Mouse (Mus musculus) hindbrain, embryonic 12.5 days (tissue): ENCODE measurements around the gene Ube2v1. TPM values are rescaled to one million over a fixed set of nuclear protein-coding genes. Genes with fewer than 3 reads are reported as not detected.

Source experiments
- ATAC-seq: fragments of 200-750 bp; cut with Nextera tagmentation; 2 replicates; pipeline ENCODE4 v1.8.0; 2017; ENCODE audit warnings: moderate TSS enrichment; ENCODE audit not compliant: low FRiP score
- H3K27ac ChIP-seq: fragments of 300-500 bp; sonication (generic); 2 replicates; pipeline ENCODE4 v1.5.1; 2016; ENCODE audit warnings: mild to moderate bottlenecking
- H3K27me3 ChIP-seq: fragments of 300-500 bp; sonication (generic); 2 replicates; pipeline ENCODE4 v1.6.1; 2016; ENCODE audit warnings: mild to moderate bottlenecking
- H3K36me3 ChIP-seq: fragments of 300-500 bp; sonication (generic); 2 replicates; pipeline ENCODE4 v1.6.1; 2016; ENCODE audit warnings: mild to moderate bottlenecking
- H3K4me1 ChIP-seq: fragments of 300-500 bp; sonication (generic); 2 replicates; pipeline ENCODE4 v1.6.1; 2016
- H3K4me2 ChIP-seq: fragments of 300-500 bp; sonication (generic); replicated peaks from 2 replicates; pipeline ENCODE4 v1.6.1; 2016; ENCODE audit warnings: mild to moderate bottlenecking
- H3K4me3 ChIP-seq: fragments of 300-500 bp; sonication (generic); 2 replicates; pipeline ENCODE4 v1.5.1; 2016; ENCODE audit warnings: mild to moderate bottlenecking
- H3K9ac ChIP-seq: fragments of 300-500 bp; sonication (generic); 2 replicates; pipeline ENCODE4 v1.6.1; 2016; ENCODE audit warnings: mild to moderate bottlenecking, moderate library complexity
- H3K9me3 ChIP-seq: fragments of 300-500 bp; sonication (generic); replicated peaks from 2 replicates; pipeline ENCODE4 v1.6.1; 2016; ENCODE audit warnings: mild to moderate bottlenecking
- WGBS: fragments of 180-500 bp; shearing (Covaris S2); methylation state at CpG from one replicate; pipeline ENCODE4 v1.1.7; 2016; 5-methylcytosine and 5-hydroxymethylcytosine counted together
- polyA plus RNA-seq: library from polyadenylated mRNA; unstranded; fragments of >200 nt; fragmentation: Nextera tagmentation; extraction: Ambion mirVana; gene quantifications from 2 replicates; pipeline ENCODE4 v1.2.1, GENCODE M21; 2016

Gene Ube2v1
- polyA plus RNA-seq, 1 experiment from 2014 or later, result 291 TPM

- Histone ChIP-seq H3K9me3 (no peaks in the 10 kb centered on the region), H3K4me2 (peak within 1 kb of the TSS; percentile 96), H3K27me3 (peaks cover 9% of the 10 kb centered on the region; the same call in 1 of the 2 replicates), H3K36me3 (peaks cover 7% of the 10 kb centered on the region; the same call in 1 of the 2 replicates), H3K4me3 (peak within 1 kb of the TSS; percentile 76), H3K4me1 (peaks cover 40% of the 10 kb centered on the region), H3K9ac (peak within 1 kb of the TSS; percentile 91), H3K27ac (peak within 1 kb of the TSS; percentile 70)
- ATAC-seq, result peak; percentile 94
- under 1% methylated on average over 99 of the region's 110 CpGs for WGBS
Measured at GRCm38 (mm10) chr2:167661270-167662203, 29.6 kb upstream of the Ube2v1 start, which contains the start of gene Gm20431. Gm20431 (minus strand) TSS chr2:167661496.

GRCm38 (mm10) chr2:167660611-167660971 lies 28.7 kb upstream of the Ube2v1 start:
- H3K27me3 ChIP-seq, result peaks cover 9% of the 10 kb centered on the region; the same call in 1 of the 2 replicates
- H3K36me3 ChIP-seq, result peaks cover 7% of the 10 kb centered on the region; the same call in 1 of the 2 replicates
- peaks cover 40% of the 10 kb centered on the region for H3K4me1 ChIP-seq
- peak overlapping the region; percentile 91 for H3K9ac ChIP-seq
- H3K27ac ChIP-seq, result peak overlapping the region; percentile 40
- no peaks in the 10 kb centered on the region for H3K9me3 ChIP-seq
- 2% methylated on average over 12 of the region's 12 CpGs for WGBS
- H3K4me3 ChIP-seq, result peak overlapping the region; percentile 76
- peak overlapping the region; percentile 96 for H3K4me2 ChIP-seq
- ATAC-seq, result peak; percentile 14; the same call in 1 of the 2 replicates

GRCm38 (mm10) chr2:167659847-167660610 lies 28.1 kb upstream of the Ube2v1 start:
- peaks cover 9% of the 10 kb centered on the region; the same call in 1 of the 2 replicates for H3K27me3 ChIP-seq
- H3K36me3 ChIP-seq, result peaks cover 7% of the 10 kb centered on the region; the same call in 1 of the 2 replicates
- peak overlapping the region; percentile 26; the same call in 1 of the 2 replicates for H3K27ac ChIP-seq
- peak overlapping the region; percentile 91 for H3K9ac ChIP-seq
- peaks cover 40% of the 10 kb centered on the region for H3K4me1 ChIP-seq
- H3K4me2 ChIP-seq, result peak overlapping the region; percentile 96
- no peaks in the 10 kb centered on the region for H3K9me3 ChIP-seq
- ATAC-seq, result no peak
- WGBS, result 18% methylated on average over 13 of the region's 13 CpGs
- H3K4me3 ChIP-seq, result peak overlapping the region; percentile 76

GRCm38 (mm10) chr2:167659177-167659846 lies 27.4 kb upstream of the Ube2v1 start:
- no peak for ATAC-seq
- Histone ChIP-seq H3K4me1 (peaks cover 40% of the 10 kb centered on the region), H3K27ac (peak overlapping the region; percentile 26; the same call in 1 of the 2 replicates), H3K27me3 (peaks cover 9% of the 10 kb centered on the region; the same call in 1 of the 2 replicates), H3K4me2 (peak overlapping the region; percentile 96), H3K9me3 (no peaks in the 10 kb centered on the region), H3K9ac (peak overlapping the region; percentile 91), H3K4me3 (peak overlapping the region; percentile 76), H3K36me3 (peaks cover 13% of the 10 kb centered on the region)
- WGBS, result 68% methylated on average over 10 of the region's 10 CpGs

- 0 out of 2 replicates have a peak overlapping the region, but pooled peaks have one; percentile 17 for H3K4me2 ChIP-seq
- H3K36me3 ChIP-seq, result peaks cover 19% of the 10 kb centered on the region
- peaks cover 40% of the 10 kb centered on the region for H3K4me1 ChIP-seq
- WGBS, result 79% methylated on average over 11 of the region's 11 CpGs
- peak overlapping the region; percentile 76; the same call in 1 of the 2 replicates for H3K4me3 ChIP-seq
- peaks cover 9% of the 10 kb centered on the region; the same call in 1 of the 2 replicates for H3K27me3 ChIP-seq
- no peak overlapping the region for H3K27ac ChIP-seq
- ATAC-seq, result no peak
- H3K9ac ChIP-seq, result no peak overlapping the region; the same call in 1 of the 2 replicates
- no peaks in the 10 kb centered on the region for H3K9me3 ChIP-seq
Measured at GRCm38 (mm10) chr2:167658712-167659111, 26.8 kb upstream of the Ube2v1 start.

- ATAC-seq, result no peak
- H3K9ac ChIP-seq, result no peak overlapping the region; the same call in 1 of the 2 replicates
- no peak overlapping the region for H3K27ac ChIP-seq
- WGBS, result 87% methylated on average over 4 of the region's 4 CpGs
- H3K4me2 ChIP-seq, result no peak overlapping the region
- peaks cover 25% of the 10 kb centered on the region for H3K36me3 ChIP-seq
- H3K4me1 ChIP-seq, result peaks cover 40% of the 10 kb centered on the region
- H3K27me3 ChIP-seq, result peaks cover 9% of the 10 kb centered on the region; the same call in 1 of the 2 replicates
- H3K9me3 ChIP-seq, result no peaks in the 10 kb centered on the region
- H3K4me3 ChIP-seq, result no peak overlapping the region
Measured at GRCm38 (mm10) chr2:167657973-167658372, 26.1 kb upstream of the Ube2v1 start.

GRCm38 (mm10) chr2:167656629-167657478 lies 25.0 kb upstream of the Ube2v1 start:
- ATAC-seq, result no peak
- Histone ChIP-seq H3K9ac (no peak overlapping the region), H3K4me3 (no peak overlapping the region), H3K27me3 (no peaks in the 10 kb centered on the region; the same call in 1 of the 2 replicates), H3K9me3 (no peaks in the 10 kb centered on the region), H3K36me3 (peaks cover 34% of the 10 kb centered on the region), H3K27ac (no peak overlapping the region), H3K4me1 (peaks cover 34% of the 10 kb centered on the region), H3K4me2 (no peak overlapping the region)
- WGBS, result 82% methylated on average over 16 of the region's 16 CpGs

- Histone ChIP-seq H3K36me3 (peaks cover 34% of the 10 kb centered on the region), H3K4me1 (peaks cover 22% of the 10 kb centered on the region), H3K4me3 (no peak overlapping the region), H3K9me3 (no peaks in the 10 kb centered on the region), H3K9ac (no peak overlapping the region), H3K27me3 (no peaks in the 10 kb centered on the region), H3K4me2 (no peak overlapping the region), H3K27ac (no peak overlapping the region)
- no peak for ATAC-seq
- WGBS, result 89% methylated on average over 10 of the region's 10 CpGs
Measured at GRCm38 (mm10) chr2:167654911-167655600, 23.2 kb upstream of the Ube2v1 start.

GRCm38 (mm10) chr2:167652694-167653093 lies 20.8 kb upstream of the Ube2v1 start:
- 91% methylated on average over 7 of the region's 7 CpGs for WGBS

GRCm38 (mm10) chr2:167651622-167652021 lies 19.7 kb upstream of the Ube2v1 start:
- no peak overlapping the region for H3K4me3 ChIP-seq
- peaks cover under 1% of the 10 kb centered on the region for H3K4me1 ChIP-seq
- no peaks in the 10 kb centered on the region for H3K27me3 ChIP-seq
- no peak overlapping the region for H3K27ac ChIP-seq
- H3K9ac ChIP-seq, result no peak overlapping the region
- WGBS, result 89% methylated on average over 9 of the region's 9 CpGs
- H3K4me2 ChIP-seq, result no peak overlapping the region
- no peak for ATAC-seq
- no peaks in the 10 kb centered on the region for H3K9me3 ChIP-seq
- peaks cover 27% of the 10 kb centered on the region for H3K36me3 ChIP-seq

More at GRCm38 (mm10) chr2:167652694-167653093, 20.8 kb upstream of the Ube2v1 start:
- Histone ChIP-seq H3K9ac (no peak overlapping the region), H3K9me3 (no peaks in the 10 kb centered on the region), H3K27ac (no peak overlapping the region), H3K4me3 (no peak overlapping the region), H3K27me3 (no peaks in the 10 kb centered on the region), H3K36me3 (peaks cover 28% of the 10 kb centered on the region), H3K4me1 (peaks cover 3% of the 10 kb centered on the region), H3K4me2 (no peak overlapping the region)
- ATAC-seq, result no peak
